Mouse (Mus musculus) neural tube, embryonic 10.5 days (tissue): ENCODE measurements around the gene Timm29.

Experiments
- DNase-seq: peaks from one replicate; pipeline ENCODE4 v3.0.0-alpha.2; 2017; ENCODE audit warnings: low spot score; ENCODE audit errors: extremely low spot score

Gene Timm29

GRCm38 (mm10) chr9:21592703-21593121, at the start of gene Timm29, which contains the start of gene Yipf2:
TSS of gene Timm29 (plus strand) at chr9:21592722.
TSS of gene Yipf2 (minus strand) at chr9:21592828.
- DNase-seq: peak; percentile 90

GRCm38 (mm10) chr9:21545351-21545915, 47.1 kb upstream of the Timm29 start:
- no peak for DNase-seq

- DNase-seq: peak; percentile 99
These were observed 46.4 kb upstream of the Timm29 start for GRCm38 (mm10) chr9:21545916-21546788.

- DNase-seq: no peak
These were observed 45.8 kb upstream of the Timm29 start, which contains the start of gene Carm1 for GRCm38 (mm10) chr9:21546789-21547074. TSS of gene Carm1 (plus strand) at chr9:21546894.

- peak; percentile 73 for DNase-seq
These were observed 45.2 kb upstream of the Timm29 start for GRCm38 (mm10) chr9:21547075-21547941.

- no peak for DNase-seq
These were observed 41.5 kb upstream of the Timm29 start for GRCm38 (mm10) chr9:21551049-21551448.

- DNase-seq: no peak
These were observed 38.8 kb upstream of the Timm29 start for GRCm38 (mm10) chr9:21553607-21554273.

- DNase-seq: no peak
These were observed 37.3 kb upstream of the Timm29 start for GRCm38 (mm10) chr9:21555198-21555742.

GRCm38 (mm10) chr9:21556996-21557395, 35.5 kb upstream of the Timm29 start:
- DNase-seq: no peak

- no peak for DNase-seq
These were observed 35.0 kb upstream of the Timm29 start for GRCm38 (mm10) chr9:21557556-21557955.

- DNase-seq: no peak
These were observed 34.2 kb upstream of the Timm29 start for GRCm38 (mm10) chr9:21558366-21558765.

- DNase-seq: no peak
These were observed 33.4 kb upstream of the Timm29 start for GRCm38 (mm10) chr9:21559151-21559550.

- DNase-seq: no peak
These were observed 28.1 kb upstream of the Timm29 start for GRCm38 (mm10) chr9:21564420-21564819.

GRCm38 (mm10) chr9:21565004-21565586, 27.4 kb upstream of the Timm29 start:
- DNase-seq: no peak

- no peak for DNase-seq
These were observed 26.0 kb upstream of the Timm29 start for GRCm38 (mm10) chr9:21566538-21566937.

GRCm38 (mm10) chr9:21567051-21567450, 25.5 kb upstream of the Timm29 start:
- no peak for DNase-seq

GRCm38 (mm10) chr9:21568657-21569255, 23.8 kb upstream of the Timm29 start:
- no peak for DNase-seq

GRCm38 (mm10) chr9:21574012-21574801, 18.3 kb upstream of the Timm29 start:
- no peak for DNase-seq

GRCm38 (mm10) chr9:21575253-21575652, 17.3 kb upstream of the Timm29 start:
- DNase-seq: no peak
